Mouse (Mus musculus): ENCODE data around the gene Slc41a2. TPM values are rescaled to one million over a fixed set of nuclear protein-coding genes. Genes with fewer than 3 reads are reported as not detected.

Slc41a2 gene
- polyA plus RNA-seq, 1 experiment from 2014 or later, result 4.8 TPM

DNA sequence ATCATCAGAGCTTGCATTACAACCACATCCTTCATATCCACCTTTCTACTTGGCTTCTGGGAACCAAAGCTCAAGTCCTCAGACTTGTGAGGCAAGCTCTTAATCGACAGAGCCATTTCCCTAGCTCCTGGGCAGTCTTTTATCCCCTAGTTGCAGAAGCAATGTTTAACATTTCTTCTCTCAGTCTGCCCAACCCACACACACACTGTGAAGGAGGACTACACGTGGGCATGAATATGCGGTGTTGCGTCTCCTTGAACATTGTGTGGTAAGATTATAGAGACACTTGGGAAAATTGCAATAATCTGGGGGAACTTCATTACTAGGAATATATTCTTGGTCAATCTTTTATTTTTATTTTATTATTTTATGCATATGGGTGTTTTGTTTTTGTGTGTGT lies 125.1 kb downstream of the Slc41a2 start:
- no peak overlapping the region for H3K9ac ChIP-seq
- H3K27me3 ChIP-seq, result no peaks in the 10 kb centered on the region
- no peak overlapping the region for H3K4me2 ChIP-seq
- no peak for ATAC-seq (ENCODE audit: low read depth)
- 92% methylated on average over 4 of the region's 4 CpGs for WGBS
- H3K36me3 ChIP-seq, result no peaks in the 10 kb centered on the region
- H3K4me3 ChIP-seq, result no peak overlapping the region
- no peaks in the 10 kb centered on the region for H3K9me3 ChIP-seq
- H3K4me1 ChIP-seq (replicated peaks), result peaks cover 15% of the 10 kb centered on the region
- no peak overlapping the region for H3K27ac ChIP-seq (replicated peaks)

DNA sequence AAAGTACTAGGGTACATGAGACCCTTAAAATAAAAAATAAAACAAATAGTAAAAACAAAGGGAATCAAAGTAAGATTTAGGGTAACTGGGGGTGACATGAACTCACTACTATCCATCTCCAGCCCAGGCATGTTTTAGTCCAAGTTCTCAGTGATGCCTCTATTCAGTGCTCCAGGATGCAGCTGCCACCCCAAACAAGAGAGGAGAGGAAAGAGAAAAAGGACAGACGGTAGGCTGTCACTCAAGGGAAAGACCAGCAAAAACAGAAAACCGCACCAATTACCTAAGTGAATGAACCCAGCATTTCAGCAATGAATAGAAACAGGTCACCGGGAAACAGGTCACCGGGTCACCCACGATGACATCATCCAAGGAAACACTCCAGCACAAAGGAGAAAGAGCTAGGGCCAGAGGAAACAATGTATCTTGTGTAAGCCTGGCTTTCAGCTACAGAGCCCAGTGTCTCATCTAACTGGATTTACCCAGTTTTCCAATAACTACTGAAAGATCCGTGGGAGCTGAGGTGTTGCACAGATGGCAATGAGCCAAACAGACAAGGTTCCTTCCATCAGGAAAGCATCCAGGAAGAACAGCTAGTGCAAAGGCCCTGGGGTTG lies 126.6 kb downstream of the Slc41a2 start:
- peaks cover 15% of the 10 kb centered on the region for H3K4me1 ChIP-seq (replicated peaks)
- WGBS, result 32% methylated on average over 6 of the region's 6 CpGs
- H3K27me3 ChIP-seq, result no peaks in the 10 kb centered on the region
- no peaks in the 10 kb centered on the region for H3K9me3 ChIP-seq
- H3K27ac ChIP-seq (replicated peaks), result no peak overlapping the region
- H3K9ac ChIP-seq, result no peak overlapping the region
- peak; percentile 8; the same call in 1 of the 2 replicates for ATAC-seq (ENCODE audit: low read depth)
- H3K4me3 ChIP-seq, result no peak overlapping the region
- no peaks in the 10 kb centered on the region for H3K36me3 ChIP-seq
- H3K4me2 ChIP-seq, result no peak overlapping the region

DNA sequence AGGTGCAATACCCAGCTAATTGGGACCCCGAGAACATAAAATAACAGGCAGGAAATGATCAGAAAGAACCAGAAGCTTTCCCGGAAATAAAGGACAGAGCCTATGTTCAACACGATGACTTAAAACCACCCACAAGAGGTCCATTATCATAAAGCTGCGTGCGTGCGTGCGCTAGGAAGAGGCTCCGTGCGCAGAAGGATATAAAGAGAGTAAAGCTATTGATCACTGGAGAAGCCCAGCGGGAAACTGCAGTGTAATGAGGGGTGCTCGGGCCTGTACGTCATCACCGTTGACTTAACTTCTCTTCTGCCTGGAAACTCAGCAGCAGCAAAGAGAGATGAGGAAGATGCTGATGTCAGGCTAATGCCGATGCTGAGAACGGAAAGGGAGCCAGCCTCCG lies 127.6 kb downstream of the Slc41a2 start:
- Histone ChIP-seq H3K4me2 (0 out of 2 replicates have a peak overlapping the region, but pooled peaks have one; percentile 23), H3K9ac (no peak overlapping the region), H3K27me3 (no peaks in the 10 kb centered on the region), H3K9me3 (no peaks in the 10 kb centered on the region), H3K27ac (replicated peaks) (no peak overlapping the region; the same call in 1 of the 2 replicates), H3K4me1 (replicated peaks) (peaks cover 15% of the 10 kb centered on the region), H3K4me3 (no peak overlapping the region), H3K36me3 (no peaks in the 10 kb centered on the region)
- ATAC-seq (ENCODE audit: low read depth), result peak; percentile 53; the same call in 1 of the 2 replicates
- 33% methylated on average over 16 of the region's 16 CpGs for WGBS

DNA sequence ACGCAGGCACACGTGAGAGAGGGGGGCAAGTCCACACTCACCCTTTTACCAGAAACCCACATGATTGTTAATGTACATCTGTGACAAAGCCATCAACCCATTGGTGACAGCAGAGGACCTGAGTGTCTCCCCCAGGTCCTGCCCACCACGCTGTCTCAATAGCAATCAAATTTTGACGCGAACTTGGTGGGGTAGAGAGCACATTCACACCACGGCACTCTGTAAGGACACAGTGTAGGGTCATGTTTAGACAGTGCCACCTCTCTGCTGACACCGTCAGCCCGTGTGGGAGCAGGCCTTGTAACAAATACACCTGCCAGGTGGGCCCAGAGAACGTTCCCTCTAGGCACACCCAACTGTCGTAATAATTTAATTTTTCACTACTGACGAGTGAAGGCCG lies 128.3 kb downstream of the Slc41a2 start:
- H3K9ac ChIP-seq, result no peak overlapping the region
- H3K4me1 ChIP-seq (replicated peaks), result peaks cover 15% of the 10 kb centered on the region
- H3K27me3 ChIP-seq, result no peaks in the 10 kb centered on the region
- WGBS, result 76% methylated on average over 12 of the region's 12 CpGs
- no peaks in the 10 kb centered on the region for H3K36me3 ChIP-seq
- H3K4me2 ChIP-seq, result no peak overlapping the region
- no peak for ATAC-seq (ENCODE audit: low read depth)
- no peak overlapping the region for H3K27ac ChIP-seq (replicated peaks)
- H3K4me3 ChIP-seq, result no peak overlapping the region
- H3K9me3 ChIP-seq, result no peaks in the 10 kb centered on the region

DNA sequence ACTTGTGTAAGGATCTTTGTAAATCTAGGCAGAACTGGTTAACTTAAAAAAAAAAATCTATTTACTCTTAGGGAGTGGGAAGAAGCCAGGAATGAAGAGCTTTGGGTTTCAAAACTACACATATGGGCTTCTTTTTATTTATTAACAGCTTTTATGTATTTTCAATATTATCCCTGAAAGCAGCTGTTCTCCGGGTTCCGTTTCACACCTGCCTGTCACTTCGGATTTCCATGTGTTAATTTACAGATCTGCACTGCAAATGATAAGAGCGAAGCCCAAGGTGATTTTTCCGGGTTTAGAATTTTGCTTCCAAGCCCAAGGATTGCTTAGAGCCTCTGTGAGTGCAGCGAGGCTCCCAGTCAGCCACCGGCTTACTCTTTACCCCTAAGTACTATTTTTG lies 129.2 kb downstream of the Slc41a2 start:
- ATAC-seq (ENCODE audit: low read depth), result no peak
- H3K4me1 ChIP-seq (replicated peaks), result peaks cover 15% of the 10 kb centered on the region
- no peaks in the 10 kb centered on the region for H3K27me3 ChIP-seq
- H3K4me2 ChIP-seq, result no peak overlapping the region
- no peak overlapping the region for H3K9ac ChIP-seq
- H3K36me3 ChIP-seq, result no peaks in the 10 kb centered on the region
- 88% methylated on average over 7 of the region's 7 CpGs for WGBS
- H3K4me3 ChIP-seq, result no peak overlapping the region
- H3K9me3 ChIP-seq, result no peaks in the 10 kb centered on the region
- H3K27ac ChIP-seq (replicated peaks), result no peak overlapping the region

DNA sequence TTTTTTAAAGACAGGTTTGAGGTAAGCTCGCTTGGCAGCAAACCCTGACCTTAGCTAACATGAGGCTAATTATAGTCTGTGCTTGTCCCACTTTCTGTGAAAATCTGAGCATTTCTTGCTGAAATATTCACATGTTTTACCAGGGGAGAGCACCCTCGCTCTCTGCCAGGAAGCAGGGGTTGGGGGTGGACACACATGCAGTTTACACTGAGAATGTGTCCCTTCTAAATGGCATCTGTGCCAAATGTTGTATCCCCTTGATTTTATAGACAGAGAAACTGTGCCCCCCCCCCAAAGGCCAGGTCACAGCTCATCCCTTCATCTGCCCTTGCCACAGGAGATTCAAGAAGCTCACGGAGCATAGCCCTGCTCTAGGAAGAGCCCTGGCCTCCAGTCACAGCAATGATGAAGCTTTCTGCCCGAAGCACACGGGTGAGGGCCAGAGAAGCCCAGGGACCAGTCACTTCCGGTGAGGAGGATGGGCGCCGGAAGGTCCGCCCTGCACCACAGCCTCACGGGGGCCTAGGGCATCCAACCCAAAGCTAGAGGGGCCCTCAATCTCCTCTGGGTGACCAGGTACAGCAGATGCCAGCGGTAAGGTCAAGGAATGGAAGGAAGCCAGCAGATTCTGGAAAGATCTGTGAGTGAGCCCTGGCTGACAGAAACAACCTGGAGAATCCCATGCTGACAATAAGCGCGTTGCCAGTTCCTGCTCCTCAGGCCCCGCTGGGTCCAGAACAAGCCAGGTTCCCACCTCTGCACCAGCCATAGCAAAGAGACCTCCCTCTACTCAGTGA lies 134.6 kb downstream of the Slc41a2 start:
- Histone ChIP-seq H3K27me3 (no peaks in the 10 kb centered on the region), H3K4me3 (no peak overlapping the region), H3K36me3 (no peaks in the 10 kb centered on the region), H3K27ac (replicated peaks) (no peak overlapping the region), H3K9me3 (no peaks in the 10 kb centered on the region), H3K4me2 (no peak overlapping the region), H3K4me1 (replicated peaks) (no peaks in the 10 kb centered on the region), H3K9ac (no peak overlapping the region)
- 89% methylated on average over 14 of the region's 14 CpGs for WGBS
- no peak for ATAC-seq (ENCODE audit: low read depth)

DNA sequence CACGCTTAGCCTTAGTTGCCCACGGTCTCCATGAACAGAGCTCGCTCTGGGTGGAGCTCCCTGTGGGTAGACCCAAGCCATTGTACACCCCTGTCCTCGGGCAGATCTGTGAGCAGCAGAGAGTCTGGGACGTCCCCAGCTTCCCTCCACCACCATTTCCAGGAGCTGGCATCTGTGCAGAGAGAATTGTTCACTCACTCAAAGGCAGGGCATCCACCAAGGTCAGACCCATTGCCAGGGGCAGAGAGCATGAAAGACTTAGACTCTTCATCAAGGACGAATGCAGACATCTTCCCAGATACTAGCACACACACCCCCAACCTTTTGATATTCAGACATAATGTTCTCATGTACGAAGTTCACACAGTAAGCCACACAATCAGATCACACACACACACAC lies 136.2 kb downstream of the Slc41a2 start:
- H3K4me1 ChIP-seq (replicated peaks), result no peaks in the 10 kb centered on the region
- H3K27ac ChIP-seq (replicated peaks), result no peak overlapping the region
- no peaks in the 10 kb centered on the region for H3K27me3 ChIP-seq
- H3K4me3 ChIP-seq, result no peak overlapping the region
- no peak overlapping the region for H3K4me2 ChIP-seq
- WGBS, result 82% methylated on average over 7 of the region's 7 CpGs
- no peaks in the 10 kb centered on the region for H3K36me3 ChIP-seq
- no peak for ATAC-seq (ENCODE audit: low read depth)
- H3K9me3 ChIP-seq, result no peaks in the 10 kb centered on the region
- H3K9ac ChIP-seq, result no peak overlapping the region

DNA sequence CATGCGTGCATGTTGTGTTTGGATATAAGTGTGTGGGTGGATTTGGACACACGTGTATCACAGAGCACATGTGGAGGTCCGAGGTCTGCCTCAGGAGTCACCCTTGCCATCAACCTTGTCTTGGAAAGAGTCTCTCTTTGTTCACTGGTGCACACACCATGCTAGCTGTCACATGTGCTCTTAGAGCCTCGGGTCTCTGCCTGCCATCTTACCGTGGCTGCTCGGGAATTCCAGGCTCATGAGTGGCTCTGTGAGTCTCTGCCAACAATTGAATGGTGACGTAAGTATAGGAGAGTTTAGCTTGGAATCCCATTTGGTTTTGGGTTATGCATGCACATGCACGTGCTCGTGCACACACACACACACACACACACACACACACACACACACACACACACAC lies 138.4 kb downstream of the Slc41a2 start:
- no peaks in the 10 kb centered on the region for H3K4me1 ChIP-seq (replicated peaks)
- no peak overlapping the region for H3K4me3 ChIP-seq
- H3K9ac ChIP-seq, result no peak overlapping the region
- H3K9me3 ChIP-seq, result no peaks in the 10 kb centered on the region
- no peaks in the 10 kb centered on the region for H3K27me3 ChIP-seq
- 81% methylated on average over 9 of the region's 9 CpGs for WGBS
- no peak overlapping the region for H3K27ac ChIP-seq (replicated peaks)
- ATAC-seq (ENCODE audit: low read depth), result no peak
- no peak overlapping the region for H3K4me2 ChIP-seq
- no peaks in the 10 kb centered on the region for H3K36me3 ChIP-seq

DNA sequence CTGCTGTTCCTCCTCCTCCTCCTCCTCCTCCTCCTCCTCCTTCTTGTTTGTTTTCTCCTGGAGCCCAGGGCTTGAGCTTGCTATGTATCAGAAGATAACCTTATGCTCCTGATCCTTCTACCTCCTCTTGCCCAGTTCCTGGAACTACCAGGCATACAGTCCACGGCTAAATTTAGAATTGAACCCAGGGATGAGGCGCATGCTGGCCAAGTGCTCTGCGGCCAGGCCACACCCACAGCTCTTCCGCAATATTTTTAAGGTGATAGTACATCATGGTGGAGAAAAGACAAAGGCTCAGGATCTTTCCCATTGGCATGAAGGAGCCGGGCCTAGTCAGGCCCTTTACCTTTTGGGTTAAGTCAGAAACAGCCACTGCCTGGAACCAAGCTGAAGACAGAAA lies 139.0 kb downstream of the Slc41a2 start:
- no peaks in the 10 kb centered on the region for H3K9me3 ChIP-seq
- 85% methylated on average over 5 of the region's 5 CpGs for WGBS
- no peaks in the 10 kb centered on the region for H3K36me3 ChIP-seq
- no peak overlapping the region for H3K9ac ChIP-seq
- no peak overlapping the region for H3K4me3 ChIP-seq
- no peak overlapping the region for H3K4me2 ChIP-seq
- ATAC-seq (ENCODE audit: low read depth), result no peak
- no peaks in the 10 kb centered on the region for H3K27me3 ChIP-seq
- no peak overlapping the region for H3K27ac ChIP-seq (replicated peaks)
- no peaks in the 10 kb centered on the region for H3K4me1 ChIP-seq (replicated peaks)

DNA sequence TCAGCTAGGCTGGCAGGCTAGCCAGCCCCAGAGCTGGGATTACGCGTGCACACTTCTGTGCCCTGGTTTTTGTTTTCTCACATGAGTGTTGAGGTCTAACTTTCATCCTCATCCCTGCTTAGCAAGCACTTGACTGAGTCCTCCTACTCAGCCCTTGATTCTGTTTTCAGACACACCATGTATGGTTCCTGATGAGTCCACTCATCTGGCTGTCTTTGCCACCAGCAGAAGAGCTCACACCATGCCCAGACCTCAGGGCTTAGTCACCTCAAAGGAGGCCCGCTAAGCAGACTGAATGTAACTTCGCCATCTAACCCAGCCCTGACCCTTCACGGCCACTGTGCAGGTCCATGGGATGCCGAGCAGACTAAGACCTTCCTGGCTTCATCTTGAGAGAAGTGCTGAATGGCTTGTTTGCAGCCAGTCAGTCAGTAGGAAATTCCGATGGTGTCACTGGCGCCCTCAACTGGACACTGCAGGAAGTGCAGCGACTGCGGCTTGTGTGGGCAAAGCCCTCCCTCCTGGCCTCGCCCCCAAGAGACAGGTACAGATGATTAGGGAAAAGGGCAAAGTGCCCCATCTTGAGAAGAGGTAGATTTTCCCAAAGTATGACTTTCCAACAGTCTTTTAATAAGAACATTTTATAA lies 139.9 kb downstream of the Slc41a2 start:
- no peak overlapping the region for H3K4me3 ChIP-seq
- ATAC-seq (ENCODE audit: low read depth), result no peak
- no peaks in the 10 kb centered on the region for H3K27me3 ChIP-seq
- H3K9me3 ChIP-seq, result no peaks in the 10 kb centered on the region
- H3K27ac ChIP-seq (replicated peaks), result no peak overlapping the region
- whole genome bisulfite sequencing, result 50% methylated on average over 11 of the region's 11 CpGs
- H3K36me3 ChIP-seq, result no peaks in the 10 kb centered on the region
- H3K4me2 ChIP-seq, result no peak overlapping the region
- no peaks in the 10 kb centered on the region for H3K4me1 ChIP-seq (replicated peaks)
- no peak overlapping the region for H3K9ac ChIP-seq

DNA sequence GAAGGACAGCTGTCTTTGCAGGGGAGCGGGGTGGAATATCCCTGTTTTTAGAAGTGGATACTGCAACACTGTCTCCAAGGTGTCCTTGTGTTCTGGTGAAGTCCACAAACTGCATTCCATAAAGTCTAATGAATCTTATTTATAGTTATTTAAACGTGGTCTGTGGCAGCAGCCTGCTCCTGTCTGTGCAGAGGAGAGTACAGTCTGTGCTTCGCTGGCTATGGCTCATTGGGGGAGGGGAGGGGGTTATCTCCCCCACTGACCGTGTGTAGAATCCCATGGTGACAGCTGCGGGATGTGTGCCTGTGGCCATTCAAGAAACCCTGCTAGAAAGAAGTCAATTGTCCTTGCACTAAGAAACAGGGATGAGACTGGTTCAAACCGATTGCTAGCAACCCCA lies 145.7 kb downstream of the Slc41a2 start:
- Histone ChIP-seq H3K36me3 (peaks cover 11% of the 10 kb centered on the region), H3K9ac (no peak overlapping the region), H3K4me2 (no peak overlapping the region), H3K27ac (replicated peaks) (no peak overlapping the region), H3K4me1 (replicated peaks) (peaks cover 7% of the 10 kb centered on the region), H3K9me3 (no peaks in the 10 kb centered on the region), H3K4me3 (no peak overlapping the region), H3K27me3 (no peaks in the 10 kb centered on the region)
- ATAC-seq (ENCODE audit: low read depth), result 0 out of 2 replicates have a peak, but pooled peaks have one; percentile 45
- 35% methylated on average over 6 of the region's 6 CpGs for WGBS

DNA sequence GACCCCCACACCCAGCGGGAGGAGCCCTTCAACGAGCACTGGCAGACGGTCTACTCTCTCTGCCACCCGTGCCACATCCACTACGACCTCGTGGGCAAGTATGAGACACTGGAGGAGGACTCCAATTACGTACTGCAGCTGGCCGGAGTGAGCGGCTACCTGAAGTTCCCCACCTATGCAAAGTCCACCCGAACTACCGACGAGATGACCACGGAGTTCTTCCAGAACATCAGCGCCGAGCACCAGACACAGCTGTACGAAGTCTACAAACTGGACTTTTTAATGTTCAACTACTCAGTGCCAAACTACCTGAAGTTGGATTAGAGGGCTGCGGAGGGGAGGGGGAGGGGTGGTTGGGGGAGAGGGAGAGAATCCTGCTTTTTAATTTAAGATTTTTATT lies 146.2 kb downstream of the Slc41a2 start:
- H3K36me3 ChIP-seq, result peaks cover 11% of the 10 kb centered on the region
- H3K27ac ChIP-seq (replicated peaks), result no peak overlapping the region
- WGBS, result 97% methylated on average over 17 of the region's 17 CpGs
- H3K9me3 ChIP-seq, result no peaks in the 10 kb centered on the region
- no peak for ATAC-seq (ENCODE audit: low read depth)
- no peak overlapping the region for H3K4me2 ChIP-seq
- H3K4me3 ChIP-seq, result no peak overlapping the region
- H3K27me3 ChIP-seq, result no peaks in the 10 kb centered on the region
- peaks cover 8% of the 10 kb centered on the region for H3K4me1 ChIP-seq (replicated peaks)
- H3K9ac ChIP-seq, result no peak overlapping the region
